Mouse (Mus musculus) forebrain, embryonic 15.5 days (tissue): Measurements from ENCODE around the gene Uvrag. TPM values are rescaled to one million over a fixed set of nuclear protein-coding genes. Genes with fewer than 3 reads are reported as not detected.

Source experiments
- ATAC-seq: fragments of 200-750 bp; cut with Nextera tagmentation; replicated peaks from 2 replicates; pipeline ENCODE4 v1.8.0; 2017; ENCODE audit warnings: mild to moderate bottlenecking, moderate TSS enrichment, moderate library complexity
- H3K27ac ChIP-seq: fragments of 300-500 bp; sonication (generic); replicated peaks from 2 replicates; pipeline ENCODE4 v1.5.1; 2015; ENCODE audit warnings: mild to moderate bottlenecking, inconsistent platforms
- H3K27me3 ChIP-seq: fragments of 300-500 bp; sonication (generic); 2 replicates; pipeline ENCODE4 v1.6.1; 2015; ENCODE audit warnings: inconsistent platforms
- H3K36me3 ChIP-seq: fragments of 300-500 bp; sonication (generic); 2 replicates; pipeline ENCODE4 v1.6.1; 2015; ENCODE audit warnings: mild to moderate bottlenecking, inconsistent platforms
- H3K4me1 ChIP-seq: fragments of 300-500 bp; sonication (generic); 2 replicates; pipeline ENCODE4 v1.6.1; 2015; ENCODE audit warnings: inconsistent platforms
- H3K4me2 ChIP-seq: fragments of 300-500 bp; sonication (generic); replicated peaks from 2 replicates; pipeline ENCODE4 v1.6.1; 2015; ENCODE audit warnings: mild to moderate bottlenecking, inconsistent platforms
- H3K4me3 ChIP-seq: fragments of 300-500 bp; sonication (generic); 2 replicates; pipeline ENCODE4 v1.5.1; 2015; ENCODE audit warnings: mild to moderate bottlenecking, inconsistent platforms
- H3K9ac ChIP-seq: fragments of 300-500 bp; sonication (generic); replicated peaks from 2 replicates; pipeline ENCODE4 v1.6.1; 2015; ENCODE audit warnings: mild to moderate bottlenecking, inconsistent platforms
- H3K9me3 ChIP-seq: fragments of 300-500 bp; sonication (generic); 2 replicates; pipeline ENCODE4 v1.6.1; 2016; ENCODE audit warnings: inconsistent platforms
- WGBS: fragments of 180-500 bp; shearing (Covaris S2); methylation state at CpG from one replicate; pipeline ENCODE4 v1.1.7; 2015; ENCODE audit warnings: mixed read lengths; 5-methylcytosine and 5-hydroxymethylcytosine counted together
- polyA plus RNA-seq: library from polyadenylated mRNA; unstranded; fragments of >200 nt; fragmentation: Nextera tagmentation; extraction: Ambion mirVana; gene quantifications from 2 replicates; pipeline ENCODE4 v1.2.1, GENCODE M21; 2015

Uvrag gene
- polyA plus RNA-seq, 1 experiment from 2014 or later: 17.2 TPM

- H3K36me3 ChIP-seq: no peaks in the 10 kb centered on the region
- H3K9ac ChIP-seq: no peak overlapping the region
- WGBS: 89% methylated on average over 11 of the region's 11 CpGs
- no peaks in the 10 kb centered on the region for H3K9me3 ChIP-seq
- H3K4me2 ChIP-seq: no peak overlapping the region
- ATAC-seq: no peak
- no peak overlapping the region for H3K4me3 ChIP-seq
- H3K27ac ChIP-seq: no peak overlapping the region
- H3K4me1 ChIP-seq: no peaks in the 10 kb centered on the region
- no peaks in the 10 kb centered on the region for H3K27me3 ChIP-seq
Measured at GRCm38 (mm10) chr7:99161961-99162360, 21.0 kb upstream of the Uvrag start.

GRCm38 (mm10) chr7:99161529-99161928, 20.6 kb upstream of the Uvrag start:
- Histone ChIP-seq H3K9me3 (no peaks in the 10 kb centered on the region), H3K27ac (no peak overlapping the region), H3K4me3 (no peak overlapping the region), H3K4me1 (no peaks in the 10 kb centered on the region), H3K4me2 (no peak overlapping the region), H3K27me3 (no peaks in the 10 kb centered on the region), H3K9ac (no peak overlapping the region), H3K36me3 (no peaks in the 10 kb centered on the region)
- 63% methylated on average over 4 of the region's 4 CpGs for WGBS
- ATAC-seq: no peak

GRCm38 (mm10) chr7:99160995-99161394, 20.1 kb upstream of the Uvrag start:
- no peaks in the 10 kb centered on the region for H3K4me1 ChIP-seq
- H3K27ac ChIP-seq: no peak overlapping the region
- H3K27me3 ChIP-seq: no peaks in the 10 kb centered on the region
- H3K4me2 ChIP-seq: no peak overlapping the region
- no peaks in the 10 kb centered on the region for H3K36me3 ChIP-seq
- H3K4me3 ChIP-seq: no peak overlapping the region
- no peak overlapping the region for H3K9ac ChIP-seq
- no peaks in the 10 kb centered on the region for H3K9me3 ChIP-seq
- ATAC-seq: no peak
- 83% methylated on average over 7 of the region's 7 CpGs for WGBS

GRCm38 (mm10) chr7:99159446-99159845, 18.5 kb upstream of the Uvrag start:
- ATAC-seq: no peak
- no peak overlapping the region for H3K4me3 ChIP-seq
- H3K36me3 ChIP-seq: no peaks in the 10 kb centered on the region
- peaks cover 6% of the 10 kb centered on the region for H3K4me1 ChIP-seq
- WGBS: 56% methylated on average over 2 of the region's 2 CpGs
- no peaks in the 10 kb centered on the region for H3K27me3 ChIP-seq
- no peak overlapping the region for H3K27ac ChIP-seq
- H3K9me3 ChIP-seq: no peaks in the 10 kb centered on the region
- no peak overlapping the region for H3K9ac ChIP-seq
- no peak overlapping the region for H3K4me2 ChIP-seq

GRCm38 (mm10) chr7:99158904-99159303, 18.0 kb upstream of the Uvrag start:
- Histone ChIP-seq H3K4me1 (peaks cover 6% of the 10 kb centered on the region), H3K27me3 (no peaks in the 10 kb centered on the region), H3K27ac (no peak overlapping the region), H3K4me3 (no peak overlapping the region), H3K4me2 (no peak overlapping the region), H3K36me3 (no peaks in the 10 kb centered on the region), H3K9ac (no peak overlapping the region), H3K9me3 (no peaks in the 10 kb centered on the region)
- ATAC-seq: no peak
- WGBS: 45% methylated on average over 5 of the region's 5 CpGs

GRCm38 (mm10) chr7:99158011-99158410, 17.1 kb upstream of the Uvrag start:
- ATAC-seq: no peak

GRCm38 (mm10) chr7:99156737-99157136, 15.8 kb upstream of the Uvrag start:
- Histone ChIP-seq H3K36me3 (no peaks in the 10 kb centered on the region), H3K4me3 (no peak overlapping the region), H3K4me2 (no peak overlapping the region), H3K9ac (no peak overlapping the region), H3K9me3 (no peaks in the 10 kb centered on the region), H3K27ac (no peak overlapping the region), H3K4me1 (peaks cover 6% of the 10 kb centered on the region), H3K27me3 (no peaks in the 10 kb centered on the region)
- WGBS: 86% methylated on average over 10 of the region's 10 CpGs
- no peak for ATAC-seq

More at GRCm38 (mm10) chr7:99158011-99158410, 17.1 kb upstream of the Uvrag start:
- Histone ChIP-seq H3K36me3 (no peaks in the 10 kb centered on the region), H3K27me3 (no peaks in the 10 kb centered on the region), H3K9ac (no peak overlapping the region), H3K27ac (no peak overlapping the region), H3K4me3 (no peak overlapping the region), H3K9me3 (no peaks in the 10 kb centered on the region), H3K4me1 (peaks cover 6% of the 10 kb centered on the region), H3K4me2 (no peak overlapping the region)
- 90% methylated on average over 8 of the region's 8 CpGs for WGBS

- no peak overlapping the region for H3K9ac ChIP-seq
- H3K4me1 ChIP-seq: peaks cover 6% of the 10 kb centered on the region
- peak overlapping the region; percentile 31 for H3K4me2 ChIP-seq
- no peaks in the 10 kb centered on the region for H3K9me3 ChIP-seq
- WGBS: 19% methylated on average over 16 of the region's 17 CpGs
- H3K36me3 ChIP-seq: no peaks in the 10 kb centered on the region
- H3K27me3 ChIP-seq: no peaks in the 10 kb centered on the region
- peak; percentile 55; the same call in 1 of the 2 replicates for ATAC-seq
- H3K27ac ChIP-seq: no peak overlapping the region
- 0 out of 2 replicates have a peak overlapping the region, but pooled peaks have one; percentile 5 for H3K4me3 ChIP-seq
Measured at GRCm38 (mm10) chr7:99155311-99156289, 14.7 kb upstream of the Uvrag start.

GRCm38 (mm10) chr7:99154648-99155151, 13.8 kb upstream of the Uvrag start:
- WGBS: 53% methylated on average over 8 of the region's 8 CpGs
- H3K4me3 ChIP-seq: no peak overlapping the region
- H3K9me3 ChIP-seq: no peaks in the 10 kb centered on the region
- peak; percentile 26; the same call in 1 of the 2 replicates for ATAC-seq
- H3K9ac ChIP-seq: no peak overlapping the region
- no peaks in the 10 kb centered on the region for H3K36me3 ChIP-seq
- H3K27ac ChIP-seq: no peak overlapping the region
- H3K4me2 ChIP-seq: no peak overlapping the region
- H3K4me1 ChIP-seq: peaks cover 6% of the 10 kb centered on the region
- H3K27me3 ChIP-seq: no peaks in the 10 kb centered on the region

- Histone ChIP-seq H3K9ac (no peak overlapping the region), H3K4me3 (no peak overlapping the region), H3K4me2 (no peak overlapping the region), H3K27me3 (no peaks in the 10 kb centered on the region), H3K27ac (no peak overlapping the region), H3K9me3 (no peaks in the 10 kb centered on the region), H3K4me1 (peaks cover 6% of the 10 kb centered on the region), H3K36me3 (no peaks in the 10 kb centered on the region)
- ATAC-seq: no peak
- 93% methylated on average over 11 of the region's 11 CpGs for WGBS
Measured at GRCm38 (mm10) chr7:99153686-99154202, 12.8 kb upstream of the Uvrag start.

- Histone ChIP-seq H3K27ac (no peak overlapping the region), H3K9me3 (no peaks in the 10 kb centered on the region), H3K4me2 (no peak overlapping the region), H3K9ac (no peak overlapping the region), H3K36me3 (no peaks in the 10 kb centered on the region), H3K27me3 (no peaks in the 10 kb centered on the region), H3K4me1 (peaks cover 6% of the 10 kb centered on the region), H3K4me3 (no peak overlapping the region)
- no peak for ATAC-seq
- 82% methylated on average over 8 of the region's 8 CpGs for WGBS
Measured at GRCm38 (mm10) chr7:99152756-99153155, 11.8 kb upstream of the Uvrag start.

GRCm38 (mm10) chr7:99151342-99151741, 10.4 kb upstream of the Uvrag start:
- WGBS: 4% methylated on average over 7 of the region's 7 CpGs
- H3K36me3 ChIP-seq: no peaks in the 10 kb centered on the region
- peak; percentile 68 for ATAC-seq

More at GRCm38 (mm10) chr7:99151342-99151741, 10.4 kb upstream of the Uvrag start:
- Histone ChIP-seq H3K4me3 (no peak overlapping the region), H3K27ac (no peak overlapping the region), H3K27me3 (no peaks in the 10 kb centered on the region), H3K4me1 (peaks cover 6% of the 10 kb centered on the region), H3K4me2 (no peak overlapping the region), H3K9me3 (no peaks in the 10 kb centered on the region), H3K9ac (no peak overlapping the region)
